Mouse (Mus musculus) neural tube, embryonic 11.5 days (tissue): ENCODE measurements around the gene Drd3. TPM values are rescaled to one million over a fixed set of nuclear protein-coding genes. Genes with fewer than 3 reads are reported as not detected.
A peak's percentile ranks its signal among the peaks of the same experiment; 100 is the strongest.

Experiments used
- ATAC-seq: fragments of 200-750 bp; cut with Nextera tagmentation; 2 replicates; pipeline ENCODE4 v1.8.0; 2017; ENCODE audit warnings: moderate number of reproducible peaks, mild to moderate bottlenecking, moderate TSS enrichment, moderate library complexity; ENCODE audit not compliant: insufficient read depth, low FRiP score, low TSS enrichment
- DNase-seq: peaks from one replicate; pipeline ENCODE4 v3.0.0-alpha.2; 2015; ENCODE audit warnings: low spot score
- H3K27ac ChIP-seq: fragments of 300-500 bp; sonication (generic); 2 replicates; pipeline ENCODE4 v1.5.1; 2014; ENCODE audit warnings: low read depth, mild to moderate bottlenecking, low read length
- H3K27me3 ChIP-seq: fragments of 300-500 bp; sonication (generic); 2 replicates; pipeline ENCODE4 v1.6.1; 2014; ENCODE audit warnings: mild to moderate bottlenecking, low read length, mixed read lengths; ENCODE audit not compliant: control insufficient read depth, insufficient read depth
- H3K36me3 ChIP-seq: fragments of 300-500 bp; sonication (generic); 2 replicates; pipeline ENCODE4 v1.6.1; 2014; ENCODE audit warnings: mild to moderate bottlenecking, low read length, moderate library complexity, mixed read lengths; ENCODE audit not compliant: control insufficient read depth, insufficient read depth
- H3K4me1 ChIP-seq: fragments of 300-500 bp; sonication (generic); 2 replicates; pipeline ENCODE4 v1.6.1; 2014; ENCODE audit warnings: low read length, mixed read lengths; ENCODE audit not compliant: control insufficient read depth, insufficient read depth
- H3K4me2 ChIP-seq: fragments of 300-500 bp; sonication (generic); 2 replicates; pipeline ENCODE4 v1.6.1; 2014; ENCODE audit warnings: low read depth, mild to moderate bottlenecking, moderate library complexity
- H3K4me3 ChIP-seq: fragments of 300-500 bp; sonication (generic); 2 replicates; pipeline ENCODE4 v1.5.1; 2014; ENCODE audit warnings: low read depth, low read length
- H3K9ac ChIP-seq: fragments of 300-500 bp; sonication (generic); 2 replicates; pipeline ENCODE4 v1.6.1; 2014; ENCODE audit warnings: mild to moderate bottlenecking, low read length
- H3K9me3 ChIP-seq: fragments of 300-500 bp; sonication (generic); 2 replicates; pipeline ENCODE4 v1.6.1; 2016; ENCODE audit warnings: low read length; ENCODE audit not compliant: control insufficient read depth
- WGBS: fragments of 180-500 bp; shearing (Covaris S2); extraction: QIAGEN DNeasy Blood & Tissue Kit; methylation state at CpG from one replicate; pipeline ENCODE4 v1.1.7; 2014; 5-methylcytosine and 5-hydroxymethylcytosine counted together
- polyA plus RNA-seq: library from polyadenylated mRNA; unstranded; fragments of >200 nt; fragmentation: Nextera tagmentation; extraction: Ambion mirVana; gene quantifications from 2 replicates; pipeline ENCODE4 v1.2.1, GENCODE M21; 2014

Drd3 gene
- polyA plus RNA-seq, 1 experiment from 2014 or later: not detected

GRCm38 (mm10) chr16:43772766-43773165 lies 18.9 kb downstream of the Drd3 start:
- Histone ChIP-seq H3K9ac (no peak overlapping the region), H3K9me3 (no peaks in the 10 kb centered on the region), H3K4me2 (no peak overlapping the region), H3K4me3 (no peak overlapping the region), H3K4me1 (no peaks in the 10 kb centered on the region), H3K36me3 (no peaks in the 10 kb centered on the region), H3K27me3 (no peaks in the 10 kb centered on the region), H3K27ac (no peak overlapping the region)
- ATAC-seq: no peak
- 94% methylated on average over 1 of the region's 1 CpGs for WGBS
- DNase-seq: no peak

- 88% methylated on average over 4 of the region's 4 CpGs for WGBS
- H3K9me3 ChIP-seq: no peaks in the 10 kb centered on the region
- H3K4me1 ChIP-seq: no peaks in the 10 kb centered on the region
- no peak overlapping the region for H3K4me3 ChIP-seq
- no peak overlapping the region for H3K27ac ChIP-seq
- H3K9ac ChIP-seq: no peak overlapping the region
- DNase-seq: no peak
- H3K36me3 ChIP-seq: no peaks in the 10 kb centered on the region
- ATAC-seq: no peak
- H3K4me2 ChIP-seq: no peak overlapping the region
- H3K27me3 ChIP-seq: no peaks in the 10 kb centered on the region
Measured at GRCm38 (mm10) chr16:43773506-43773905, 19.7 kb downstream of the Drd3 start.

GRCm38 (mm10) chr16:43776886-43777285 lies 23.1 kb downstream of the Drd3 start:
- H3K4me3 ChIP-seq: no peak overlapping the region
- no peak overlapping the region for H3K27ac ChIP-seq
- H3K4me2 ChIP-seq: no peak overlapping the region
- no peaks in the 10 kb centered on the region for H3K4me1 ChIP-seq
- no peaks in the 10 kb centered on the region for H3K27me3 ChIP-seq
- WGBS: 86% methylated on average over 3 of the region's 3 CpGs
- no peak overlapping the region for H3K9ac ChIP-seq
- ATAC-seq: no peak
- H3K9me3 ChIP-seq: no peaks in the 10 kb centered on the region
- DNase-seq: no peak
- no peaks in the 10 kb centered on the region for H3K36me3 ChIP-seq

- Histone ChIP-seq H3K27me3 (no peaks in the 10 kb centered on the region), H3K4me3 (no peak overlapping the region), H3K27ac (no peak overlapping the region), H3K4me1 (peaks cover 8% of the 10 kb centered on the region), H3K9ac (no peak overlapping the region), H3K9me3 (no peaks in the 10 kb centered on the region), H3K4me2 (no peak overlapping the region), H3K36me3 (no peaks in the 10 kb centered on the region)
- ATAC-seq (peak; percentile 25), DNase-seq (peak; percentile 17)
- 30% methylated on average over 4 of the region's 4 CpGs for WGBS
Measured at GRCm38 (mm10) chr16:43799541-43799940, 45.7 kb downstream of the Drd3 start.

GRCm38 (mm10) chr16:43800119-43800721 lies 46.4 kb downstream of the Drd3 start:
- Histone ChIP-seq H3K27ac (peak overlapping the region; percentile 60; the same call in 1 of the 2 replicates), H3K9me3 (no peaks in the 10 kb centered on the region), H3K27me3 (no peaks in the 10 kb centered on the region), H3K9ac (no peak overlapping the region), H3K4me2 (peak overlapping the region; percentile 12), H3K4me1 (peaks cover 8% of the 10 kb centered on the region), H3K36me3 (no peaks in the 10 kb centered on the region), H3K4me3 (no peak overlapping the region)
- WGBS: 4% methylated on average over 13 of the region's 13 CpGs
- ATAC-seq (peak; percentile 66), DNase-seq (peak; percentile 38)

- 41% methylated on average over 3 of the region's 3 CpGs for WGBS
- H3K9ac ChIP-seq: no peak overlapping the region
- DNase-seq: no peak
Measured at GRCm38 (mm10) chr16:43801137-43801536, 47.3 kb downstream of the Drd3 start.

GRCm38 (mm10) chr16:43801791-43802307 lies 48.0 kb downstream of the Drd3 start:
- Histone ChIP-seq H3K4me1 (peaks cover 8% of the 10 kb centered on the region), H3K4me3 (peak overlapping the region; percentile 29), H3K9ac (peak overlapping the region; percentile 39), H3K36me3 (no peaks in the 10 kb centered on the region), H3K27ac (0 out of 2 replicates have a peak overlapping the region, but pooled peaks have one; percentile 34), H3K27me3 (no peaks in the 10 kb centered on the region), H3K9me3 (no peaks in the 10 kb centered on the region), H3K4me2 (peak overlapping the region; percentile 64)
- ATAC-seq: peak; percentile 45; the same call in 1 of the 2 replicates
- DNase-seq: peak; percentile 85
- 4% methylated on average over 17 of the region's 18 CpGs for WGBS

More at GRCm38 (mm10) chr16:43801137-43801536, 47.3 kb downstream of the Drd3 start:
- no peak overlapping the region for H3K27ac ChIP-seq
- ATAC-seq: 0 out of 2 replicates have a peak, but pooled peaks have one; percentile 1
- H3K4me2 ChIP-seq: no peak overlapping the region
- H3K9me3 ChIP-seq: no peaks in the 10 kb centered on the region
- peaks cover 8% of the 10 kb centered on the region for H3K4me1 ChIP-seq
- no peak overlapping the region for H3K4me3 ChIP-seq
- no peaks in the 10 kb centered on the region for H3K36me3 ChIP-seq
- no peaks in the 10 kb centered on the region for H3K27me3 ChIP-seq

GRCm38 (mm10) chr16:43802466-43802865 lies 48.6 kb downstream of the Drd3 start:
- no peak overlapping the region for H3K9ac ChIP-seq
- no peak for DNase-seq
- no peak overlapping the region for H3K4me3 ChIP-seq
- 50% methylated on average over 5 of the region's 5 CpGs for WGBS
- H3K4me2 ChIP-seq: no peak overlapping the region
- H3K27me3 ChIP-seq: no peaks in the 10 kb centered on the region
- no peaks in the 10 kb centered on the region for H3K36me3 ChIP-seq
- H3K4me1 ChIP-seq: peaks cover 8% of the 10 kb centered on the region
- H3K9me3 ChIP-seq: no peaks in the 10 kb centered on the region
- no peak overlapping the region for H3K27ac ChIP-seq
- no peak for ATAC-seq

- no peak overlapping the region for H3K27ac ChIP-seq
- no peak overlapping the region for H3K4me2 ChIP-seq
- H3K9me3 ChIP-seq: no peaks in the 10 kb centered on the region
- DNase-seq (no peak), ATAC-seq (no peak)
- no peak overlapping the region for H3K4me3 ChIP-seq
- WGBS: 96% methylated on average over 6 of the region's 6 CpGs
- H3K4me1 ChIP-seq: peaks cover 8% of the 10 kb centered on the region
- no peaks in the 10 kb centered on the region for H3K27me3 ChIP-seq
- H3K36me3 ChIP-seq: no peaks in the 10 kb centered on the region
- no peak overlapping the region for H3K9ac ChIP-seq
Measured at GRCm38 (mm10) chr16:43804364-43804763, 50.5 kb downstream of the Drd3 start.
